Mouse (Mus musculus) cortical plate, adult 2 months (tissue): ENCODE data around the gene Itpk1. TPM values are rescaled to one million over a fixed set of nuclear protein-coding genes. Genes with fewer than 3 reads are reported as not detected.

Experiments
- H3K27ac ChIP-seq: fragments of 200-500 bp; 2 replicates; pipeline ENCODE4 v1.5.1; 2012; ENCODE audit warnings: low read length, control low read depth, inconsistent platforms; ENCODE audit not compliant: insufficient read depth
- H3K4me1 ChIP-seq: fragments of 200-500 bp; 2 replicates; pipeline ENCODE4 v1.6.1; 2011; ENCODE audit warnings: low read length; ENCODE audit not compliant: control insufficient read depth, insufficient read depth
- H3K4me3 ChIP-seq: fragments of 200-500 bp; 2 replicates; pipeline ENCODE4 v1.5.1; 2011; ENCODE audit warnings: mild to moderate bottlenecking, low read length, control low read depth; ENCODE audit not compliant: insufficient read depth
- CTCF ChIP-seq: fragments of 200-500 bp; IDR thresholded peaks from 2 replicates; pipeline ENCODE4 v1.5.1; 2011; ENCODE audit warnings: mild to moderate bottlenecking, control low read depth, low read length; ENCODE audit not compliant: insufficient read depth; ENCODE audit errors: extremely low read depth
- POLR2A ChIP-seq: fragments of 200-500 bp; IDR thresholded peaks from 2 replicates; pipeline ENCODE4 v1.6.1; 2011; ENCODE audit warnings: mild to moderate bottlenecking, low read length, control low read depth; ENCODE audit not compliant: insufficient read depth; ENCODE audit errors: extremely low read depth
- polyA plus RNA-seq: library from polyadenylated mRNA; depleted of rRNA; stranded (reverse); fragments of >200 nt; gene quantifications from 2 replicates; pipeline ENCODE4 v1.2.3, GENCODE M21; 2012

Gene Itpk1
- polyA plus RNA-seq, 1 experiment, result 42.6 TPM

DNA sequence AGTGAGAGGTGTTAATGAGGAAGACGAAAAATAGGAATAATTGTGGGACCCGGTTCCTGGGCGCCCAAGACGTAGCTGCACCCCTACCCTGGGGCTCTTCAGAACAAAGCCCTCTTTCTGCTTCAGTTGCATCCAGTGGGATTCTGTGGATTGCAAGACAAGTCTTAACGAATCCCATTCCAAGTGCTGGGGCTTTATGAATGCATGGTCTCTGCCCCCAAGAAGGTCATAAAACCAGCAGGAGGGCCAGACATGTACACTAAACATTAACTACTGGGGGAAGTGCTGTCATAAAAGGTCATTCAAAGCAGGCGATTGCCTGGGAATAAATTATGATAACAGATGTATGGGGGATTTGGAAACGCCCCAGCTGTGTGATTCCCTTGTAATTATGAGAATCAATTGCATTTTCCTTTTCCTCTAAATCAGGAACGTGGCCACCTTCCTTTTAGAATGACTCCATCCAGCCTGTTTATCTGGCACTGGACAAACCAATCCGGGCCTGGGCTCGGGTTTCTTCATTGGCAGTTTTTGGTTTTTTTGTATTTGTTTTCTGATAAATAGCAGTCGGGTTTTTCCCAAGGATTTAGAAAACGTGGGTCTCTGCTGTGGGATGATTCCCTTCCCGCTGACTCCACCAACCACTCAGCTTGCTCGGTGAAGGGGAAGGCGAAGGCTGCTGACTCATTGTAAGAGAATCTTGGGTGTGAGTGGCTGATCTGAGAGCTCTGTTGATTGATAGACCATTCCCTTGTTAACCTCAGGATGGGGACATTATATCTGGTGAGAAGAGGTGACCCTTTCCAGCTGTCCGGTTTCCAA lies 26.3 kb upstream of the Itpk1 start:
- H3K4me3 ChIP-seq, result no peak overlapping the region
- no peak for TF ChIP-seq CTCF
- TF ChIP-seq POLR2A, result no peak
- H3K27ac ChIP-seq, result no peak overlapping the region
- no peaks in the 10 kb centered on the region for H3K4me1 ChIP-seq

DNA sequence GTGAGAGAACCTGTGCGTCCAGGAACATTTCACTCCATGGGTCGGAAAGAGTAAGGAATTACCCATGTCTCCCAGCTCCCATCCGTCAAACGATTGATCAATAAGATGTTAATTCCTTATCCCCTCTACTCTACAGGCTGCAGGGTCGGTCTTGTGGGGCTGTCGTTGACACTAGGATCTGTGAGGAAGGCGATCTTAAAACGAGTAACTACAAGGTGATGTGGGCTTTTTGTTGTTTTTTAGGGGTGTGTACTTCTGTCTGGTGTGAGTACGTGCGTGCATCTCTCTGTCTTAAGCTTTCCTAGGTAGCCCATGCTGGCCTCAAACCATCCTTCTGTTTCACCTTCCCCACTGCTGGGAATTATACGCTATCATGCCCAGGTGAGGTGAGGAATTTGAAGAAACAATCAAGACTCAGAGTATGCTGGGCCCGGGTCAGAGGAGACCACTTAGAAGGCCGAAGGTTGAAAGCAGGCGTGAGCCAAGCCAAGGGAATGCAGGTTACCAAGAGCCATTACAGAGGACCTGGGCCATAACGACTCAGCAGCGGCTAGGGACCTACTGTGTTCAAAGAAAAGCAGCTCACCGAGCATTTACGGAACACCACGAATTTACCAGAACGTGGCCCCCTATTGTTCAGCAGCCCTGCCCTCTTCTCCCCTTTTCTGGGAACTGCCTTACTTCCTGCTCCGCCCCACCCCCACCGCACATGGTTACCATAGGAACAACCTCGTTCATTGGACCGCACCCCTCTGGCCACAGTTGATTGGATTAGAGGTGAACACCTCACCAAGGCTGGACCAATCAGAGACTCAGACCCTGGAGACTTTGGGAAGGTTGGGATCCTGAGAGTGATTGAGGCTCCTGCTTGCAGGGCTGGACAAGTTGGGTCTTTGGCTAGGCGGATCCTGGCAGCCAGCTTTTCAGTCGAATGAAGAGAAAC lies 25.4 kb upstream of the Itpk1 start:
- peak; percentile 60; the same call in 1 of the 2 replicates for TF ChIP-seq POLR2A
- no peak for TF ChIP-seq CTCF
- H3K4me3 ChIP-seq, result no peak overlapping the region
- no peak overlapping the region for H3K27ac ChIP-seq
- H3K4me1 ChIP-seq, result peaks cover 1% of the 10 kb centered on the region

DNA sequence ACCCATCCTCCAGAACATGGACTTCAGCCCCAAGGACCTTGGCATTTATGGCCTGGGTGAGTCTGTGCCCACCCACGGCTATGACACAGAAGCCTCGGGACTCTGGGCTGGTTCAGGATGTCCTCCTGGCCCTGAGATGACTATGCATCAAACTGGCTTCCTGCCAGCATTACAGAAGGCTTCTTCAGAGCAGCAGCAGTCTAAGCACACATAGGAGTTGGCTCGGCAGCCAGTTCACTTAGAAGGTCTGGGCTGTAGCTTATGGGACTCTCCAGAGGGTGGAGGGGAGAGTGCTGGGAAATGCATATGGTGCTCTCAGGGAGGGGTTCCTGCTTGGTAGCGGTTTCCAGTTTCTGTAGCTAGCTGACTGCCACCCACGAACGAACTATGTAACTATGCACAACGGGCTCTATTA lies 21.0 kb upstream of the Itpk1 start:
- Histone ChIP-seq H3K4me3 (no peak overlapping the region), H3K27ac (no peak overlapping the region), H3K4me1 (peaks cover 5% of the 10 kb centered on the region)
- TF ChIP-seq POLR2A (no peak), CTCF (no peak)

DNA sequence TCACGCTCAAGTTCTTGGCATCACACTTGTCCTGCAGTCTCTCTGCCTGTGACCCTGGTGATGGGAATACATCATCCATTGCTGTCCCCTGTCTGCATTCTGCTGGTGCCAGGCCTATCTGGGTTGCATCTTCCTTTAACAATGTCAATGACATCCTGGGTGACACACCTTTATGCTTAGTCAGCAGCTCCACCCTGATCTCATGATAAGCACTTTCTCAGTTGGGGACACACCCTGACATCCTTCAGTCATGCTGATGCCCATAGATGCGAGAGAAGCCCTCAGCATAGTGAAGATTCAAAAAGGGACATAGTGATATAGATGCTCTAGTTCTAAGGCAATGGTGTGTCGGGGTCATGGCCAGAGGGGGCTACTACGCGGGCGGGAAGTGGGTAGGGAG lies 20.4 kb upstream of the Itpk1 start:
- Histone ChIP-seq H3K4me3 (no peak overlapping the region), H3K27ac (no peak overlapping the region), H3K4me1 (peaks cover 5% of the 10 kb centered on the region)
- TF ChIP-seq CTCF (no peak), POLR2A (no peak)

DNA sequence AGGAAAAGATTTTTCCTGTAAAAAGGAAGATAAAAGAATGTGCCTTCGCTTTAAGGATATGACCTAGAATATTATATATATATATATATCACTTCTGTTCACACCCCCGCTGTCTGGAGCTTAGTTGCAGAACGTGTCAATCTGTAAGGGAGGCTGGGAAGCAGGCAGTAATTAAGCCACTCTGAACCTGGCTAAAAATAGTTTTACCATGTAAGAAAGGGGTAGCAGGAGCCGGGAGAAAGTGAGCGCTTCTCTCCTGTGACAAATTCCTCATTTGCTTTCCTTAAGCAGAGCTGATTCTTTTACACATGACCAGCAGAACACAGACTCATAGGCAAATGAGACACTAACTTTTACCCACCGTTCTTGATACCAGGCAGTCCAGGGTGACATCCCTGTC lies 19.1 kb upstream of the Itpk1 start:
- H3K27ac ChIP-seq, result no peak overlapping the region
- TF ChIP-seq CTCF (no peak), POLR2A (no peak)
- no peak overlapping the region for H3K4me3 ChIP-seq
- H3K4me1 ChIP-seq, result peaks cover 5% of the 10 kb centered on the region

DNA sequence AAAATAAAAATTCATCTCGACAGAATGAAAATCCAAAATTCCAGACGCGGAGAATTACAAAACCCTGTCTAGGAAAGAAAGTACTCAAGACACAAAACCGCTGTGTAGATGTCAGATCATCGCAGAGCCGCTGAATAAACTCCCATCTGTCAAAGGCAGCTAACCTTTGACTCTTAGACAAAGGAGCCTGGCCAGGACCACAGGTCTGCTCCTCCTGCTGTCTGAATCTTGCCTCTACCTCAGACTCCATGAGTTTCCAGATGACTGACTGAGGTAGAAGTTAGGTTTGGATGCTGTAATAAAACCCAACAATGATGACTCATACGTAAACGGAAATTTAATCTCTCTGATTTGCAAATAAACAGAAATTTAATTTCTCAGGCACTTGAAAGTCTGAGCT lies 18.2 kb upstream of the Itpk1 start:
- H3K27ac ChIP-seq, result no peak overlapping the region
- H3K4me3 ChIP-seq, result no peak overlapping the region
- H3K4me1 ChIP-seq, result peaks cover 5% of the 10 kb centered on the region
- TF ChIP-seq POLR2A (no peak), CTCF (no peak)

DNA sequence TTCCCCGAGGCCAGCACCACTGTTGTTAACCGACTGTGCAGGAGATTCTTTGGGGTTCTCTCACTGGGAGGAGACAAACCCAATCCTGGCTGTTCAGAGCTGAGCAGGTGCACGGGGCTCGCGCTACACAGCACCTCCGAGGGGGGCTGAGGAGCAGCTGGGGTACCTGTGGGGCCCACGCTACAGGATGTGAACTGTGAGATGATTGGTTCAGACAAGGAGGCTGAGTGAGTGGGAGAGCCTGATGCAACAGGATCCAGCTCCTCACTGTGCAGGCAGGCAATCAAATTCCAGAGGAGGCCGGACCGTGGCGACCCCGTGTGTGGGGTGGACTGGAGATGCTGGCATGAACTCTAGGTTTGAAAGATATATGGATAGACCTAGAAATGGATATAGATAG lies 17.7 kb upstream of the Itpk1 start:
- TF ChIP-seq CTCF (no peak), POLR2A (no peak)
- no peak overlapping the region for H3K4me3 ChIP-seq
- H3K4me1 ChIP-seq, result peaks cover 5% of the 10 kb centered on the region
- no peak overlapping the region for H3K27ac ChIP-seq

DNA sequence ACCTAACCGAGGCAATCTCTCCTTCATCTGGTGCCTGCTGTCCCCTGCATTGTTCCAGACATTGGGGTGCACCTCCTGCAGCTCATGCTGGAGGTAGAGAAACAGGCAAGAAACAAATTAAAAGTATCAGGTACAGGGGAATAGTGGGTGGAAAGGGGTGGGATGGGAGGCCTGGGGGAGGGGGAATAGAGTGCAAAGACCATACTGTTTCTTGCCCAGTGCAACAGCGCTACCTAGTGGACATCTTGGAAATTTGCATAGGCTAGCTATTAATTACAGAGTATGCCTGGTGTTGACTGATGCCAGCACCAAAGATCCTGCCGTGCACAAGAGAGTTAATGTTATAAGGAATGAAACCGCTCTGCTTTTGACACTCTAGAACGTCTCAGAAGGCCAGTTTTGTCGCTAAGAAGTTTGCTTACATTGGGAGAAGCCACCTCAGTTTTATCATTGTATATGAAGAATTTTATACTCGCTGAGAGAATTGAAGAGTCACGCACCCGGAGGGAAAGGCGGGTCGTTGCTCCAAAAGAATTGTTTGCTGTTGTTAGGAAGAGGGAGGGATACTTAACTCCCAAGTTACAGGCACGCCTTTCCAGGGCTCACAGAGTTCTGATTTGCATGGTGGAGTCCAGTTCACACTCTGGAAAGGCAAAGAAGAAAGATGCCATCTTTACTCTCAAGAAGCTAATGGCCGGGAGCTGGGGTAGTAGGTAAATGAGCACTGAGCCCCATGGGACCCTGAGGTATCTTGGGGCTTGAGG lies 15.0 kb upstream of the Itpk1 start:
- Histone ChIP-seq H3K4me3 (no peak overlapping the region), H3K27ac (no peak overlapping the region), H3K4me1 (peaks cover 1% of the 10 kb centered on the region; the same call in 1 of the 2 replicates)
- peak; percentile 82 for TF ChIP-seq CTCF
- TF ChIP-seq POLR2A, result no peak
